Mouse (Mus musculus): ENCODE measurements at regions not wholly inside any gene's neighbourhood (a gene's known extent, or its start where the extent isn't known, plus 50 kb on each side); places are given as distances from the start of the nearest gene placed in this dataset.

DNA sequence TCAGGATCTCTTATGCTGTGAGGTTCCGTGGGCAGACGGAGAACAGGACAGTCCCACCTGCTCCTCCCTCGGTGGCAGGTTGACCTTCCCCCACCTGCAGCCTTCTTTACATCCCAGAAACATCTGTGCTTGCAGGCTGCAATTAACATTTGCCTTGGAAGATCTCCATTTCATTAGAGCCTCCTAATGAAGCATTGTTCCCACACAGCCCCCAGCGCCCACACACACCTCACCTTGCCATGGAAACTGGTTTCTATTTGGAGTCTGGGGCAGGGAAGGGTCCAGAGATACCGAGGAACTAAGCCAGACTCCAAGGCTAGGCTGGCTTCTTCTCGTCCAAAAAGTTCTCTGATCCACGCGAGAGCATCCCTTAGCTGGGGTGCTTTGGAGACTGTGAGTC is 56.6 kb upstream of the Rpl38 start:
- Histone ChIP-seq H3K4me1 (replicated peaks; ENCODE audit: control insufficient read depth, insufficient read depth, low read length) (no peaks in the 10 kb centered on the region), H3K27me3 (replicated peaks; ENCODE audit: control insufficient read depth, insufficient read depth, low read length) (no peaks in the 10 kb centered on the region), H3K36me3 (ENCODE audit: control insufficient read depth, insufficient read depth) (no peaks in the 10 kb centered on the region), H3K9me3 (ENCODE audit: control insufficient read depth) (no peaks in the 10 kb centered on the region), H3K4me2 (replicated peaks; ENCODE audit: low read depth) (no peak overlapping the region), H3K27ac (ENCODE audit: low read depth, low read length) (no peak overlapping the region), H3K9ac (ENCODE audit: low read depth, low read length) (no peak overlapping the region), H3K4me3 (ENCODE audit: low read depth, low read length) (no peak overlapping the region)
- ATAC-seq: no peak
- no peak for TF ChIP-seq CTCF (IDR thresholded peaks at IDR 0.05; ENCODE audit: low read depth)
- 70% methylated on average over 8 of the region's 8 CpGs for WGBS

GRCm38 (mm10) chr11:114608009-114608408 is 60.3 kb upstream of the Rpl38 start:
- Histone ChIP-seq H3K4me2 (replicated peaks; ENCODE audit: low read depth) (no peak overlapping the region), H3K4me3 (ENCODE audit: low read depth, low read length) (no peak overlapping the region)
- TF ChIP-seq CTCF (IDR thresholded peaks at IDR 0.05; ENCODE audit: low read depth): 0 out of 2 replicates have a peak, but pooled peaks have one; percentile 19

DNA sequence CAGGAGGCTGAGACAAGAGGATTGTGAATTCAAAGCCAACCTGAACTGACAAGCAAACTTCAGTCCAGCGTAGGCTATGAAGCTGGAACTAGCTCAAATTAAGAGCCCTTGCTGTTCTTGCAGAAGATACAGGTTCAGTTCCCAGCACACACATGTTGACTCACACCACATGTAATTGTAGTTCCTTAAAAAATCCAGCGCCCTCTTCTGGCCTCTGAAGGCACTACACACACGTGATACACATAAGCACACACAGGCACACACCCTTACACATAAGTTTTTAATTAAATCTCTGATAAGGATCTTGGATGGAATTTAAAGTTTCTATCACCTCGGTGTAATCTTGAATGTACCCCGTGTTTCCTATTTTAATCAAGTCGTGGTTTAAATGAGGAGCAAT is 65.2 kb upstream of the Rpl38 start:
- Histone ChIP-seq H3K36me3 (ENCODE audit: control insufficient read depth, insufficient read depth) (no peaks in the 10 kb centered on the region), H3K9ac (ENCODE audit: low read depth, low read length) (no peak overlapping the region), H3K4me2 (replicated peaks; ENCODE audit: low read depth) (no peak overlapping the region), H3K27ac (ENCODE audit: low read depth, low read length) (no peak overlapping the region), H3K9me3 (ENCODE audit: control insufficient read depth) (no peaks in the 10 kb centered on the region), H3K27me3 (replicated peaks; ENCODE audit: control insufficient read depth, insufficient read depth, low read length) (no peaks in the 10 kb centered on the region), H3K4me3 (ENCODE audit: low read depth, low read length) (no peak overlapping the region), H3K4me1 (replicated peaks; ENCODE audit: control insufficient read depth, insufficient read depth, low read length) (no peaks in the 10 kb centered on the region)
- no peak for ATAC-seq
- WGBS: 82% methylated on average over 6 of the region's 6 CpGs
- no peak for TF ChIP-seq CTCF (IDR thresholded peaks at IDR 0.05; ENCODE audit: low read depth)

More at GRCm38 (mm10) chr11:114608009-114608408, 60.3 kb upstream of the Rpl38 start:
- Histone ChIP-seq H3K27me3 (replicated peaks; ENCODE audit: control insufficient read depth, insufficient read depth, low read length) (no peaks in the 10 kb centered on the region), H3K9ac (ENCODE audit: low read depth, low read length) (no peak overlapping the region), H3K36me3 (ENCODE audit: control insufficient read depth, insufficient read depth) (no peaks in the 10 kb centered on the region), H3K9me3 (ENCODE audit: control insufficient read depth) (no peaks in the 10 kb centered on the region), H3K27ac (ENCODE audit: low read depth, low read length) (no peak overlapping the region), H3K4me1 (replicated peaks; ENCODE audit: control insufficient read depth, insufficient read depth, low read length) (no peaks in the 10 kb centered on the region)
- WGBS: 91% methylated on average over 9 of the region's 9 CpGs
- no peak for ATAC-seq

DNA sequence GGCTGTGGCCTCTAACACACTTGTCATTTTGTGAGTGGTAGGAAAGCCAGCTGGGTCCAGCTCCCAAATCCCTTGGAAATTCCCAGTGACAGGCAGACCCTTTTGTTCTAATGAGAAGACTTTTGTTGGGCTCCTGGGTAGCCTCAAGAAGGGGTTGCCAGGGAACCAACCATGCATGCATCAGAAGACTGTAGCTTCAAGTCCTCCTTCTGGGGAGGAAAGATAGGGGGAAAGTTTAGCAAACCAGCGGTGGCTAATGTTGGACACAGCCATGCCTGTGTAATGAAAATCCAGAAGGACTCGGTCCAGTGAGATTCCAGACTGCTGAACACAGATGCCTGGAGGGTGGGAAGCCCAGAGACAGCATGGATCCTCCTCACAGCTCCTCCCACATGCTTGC is 71.1 kb upstream of the Rpl38 start:
- Histone ChIP-seq H3K4me3 (ENCODE audit: low read depth, low read length) (no peak overlapping the region), H3K27me3 (replicated peaks; ENCODE audit: control insufficient read depth, insufficient read depth, low read length) (no peaks in the 10 kb centered on the region), H3K4me2 (replicated peaks; ENCODE audit: low read depth) (no peak overlapping the region), H3K9ac (ENCODE audit: low read depth, low read length) (no peak overlapping the region), H3K27ac (ENCODE audit: low read depth, low read length) (no peak overlapping the region), H3K36me3 (ENCODE audit: control insufficient read depth, insufficient read depth) (no peaks in the 10 kb centered on the region), H3K9me3 (ENCODE audit: control insufficient read depth) (no peaks in the 10 kb centered on the region), H3K4me1 (replicated peaks; ENCODE audit: control insufficient read depth, insufficient read depth, low read length) (no peaks in the 10 kb centered on the region)
- TF ChIP-seq CTCF (IDR thresholded peaks at IDR 0.05; ENCODE audit: low read depth): no peak
- ATAC-seq: no peak
- WGBS: 54% methylated on average over 2 of the region's 2 CpGs

DNA sequence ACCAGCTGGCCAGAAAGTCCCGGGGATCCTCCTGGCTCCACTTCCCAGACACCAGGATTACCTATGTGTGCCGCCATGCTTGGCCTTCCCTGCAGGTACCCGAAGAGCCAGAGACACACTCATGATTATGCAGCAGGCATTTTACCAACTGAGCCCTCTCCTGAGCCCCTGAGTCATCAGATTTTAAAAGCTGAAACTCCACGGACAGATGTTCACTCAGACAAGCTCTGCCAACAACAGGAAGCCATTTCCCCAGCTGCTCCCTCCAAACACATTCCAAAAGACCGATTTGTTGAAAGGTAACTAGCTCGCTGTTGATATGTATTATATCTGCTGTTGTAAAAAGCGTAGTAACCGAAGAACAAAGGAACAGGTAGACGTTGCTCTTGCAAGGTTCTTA is 75.4 kb upstream of the Rpl38 start:
- Histone ChIP-seq H3K4me3 (ENCODE audit: low read depth, low read length) (no peak overlapping the region), H3K4me1 (replicated peaks; ENCODE audit: control insufficient read depth, insufficient read depth, low read length) (no peaks in the 10 kb centered on the region), H3K9me3 (ENCODE audit: control insufficient read depth) (no peaks in the 10 kb centered on the region), H3K36me3 (ENCODE audit: control insufficient read depth, insufficient read depth) (no peaks in the 10 kb centered on the region), H3K9ac (ENCODE audit: low read depth, low read length) (no peak overlapping the region), H3K27me3 (replicated peaks; ENCODE audit: control insufficient read depth, insufficient read depth, low read length) (no peaks in the 10 kb centered on the region), H3K27ac (ENCODE audit: low read depth, low read length) (no peak overlapping the region), H3K4me2 (replicated peaks; ENCODE audit: low read depth) (no peak overlapping the region)
- TF ChIP-seq CTCF (IDR thresholded peaks at IDR 0.05; ENCODE audit: low read depth): no peak
- ATAC-seq: no peak
- 52% methylated on average over 9 of the region's 9 CpGs for WGBS

- Histone ChIP-seq H3K36me3 (ENCODE audit: control insufficient read depth, insufficient read depth) (no peaks in the 10 kb centered on the region), H3K27me3 (replicated peaks; ENCODE audit: control insufficient read depth, insufficient read depth, low read length) (no peaks in the 10 kb centered on the region), H3K9me3 (ENCODE audit: control insufficient read depth) (no peaks in the 10 kb centered on the region), H3K4me1 (replicated peaks; ENCODE audit: control insufficient read depth, insufficient read depth, low read length) (no peaks in the 10 kb centered on the region), H3K4me2 (replicated peaks; ENCODE audit: low read depth) (no peak overlapping the region), H3K27ac (ENCODE audit: low read depth, low read length) (no peak overlapping the region), H3K9ac (ENCODE audit: low read depth, low read length) (no peak overlapping the region), H3K4me3 (ENCODE audit: low read depth, low read length) (no peak overlapping the region)
- no peak for TF ChIP-seq CTCF (IDR thresholded peaks at IDR 0.05; ENCODE audit: low read depth)
- WGBS: 77% methylated on average over 9 of the region's 9 CpGs
- ATAC-seq: no peak
Observed at GRCm38 (mm10) chr11:114588554-114588953, 79.8 kb upstream of the Rpl38 start.

DNA sequence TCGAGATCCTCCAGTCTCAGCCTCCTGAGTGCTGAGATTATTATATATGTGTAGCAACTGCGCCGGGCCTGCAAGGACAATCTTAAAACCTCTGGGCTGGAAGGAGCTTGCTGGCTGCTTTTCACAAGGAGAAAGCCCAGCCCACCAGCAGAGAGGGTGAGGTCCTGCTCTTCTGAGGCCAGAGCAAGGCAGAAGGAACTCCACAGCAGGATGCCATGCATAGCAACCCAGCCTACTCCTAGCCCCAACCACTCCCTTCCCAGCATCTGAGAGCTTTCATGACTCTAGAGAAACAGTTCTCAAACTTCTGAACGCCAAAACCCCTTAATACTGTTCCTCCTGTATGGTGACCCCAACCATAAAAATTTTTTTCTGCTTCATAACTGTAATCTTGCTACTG is 80.3 kb upstream of the Rpl38 start:
- TF ChIP-seq CTCF (IDR thresholded peaks at IDR 0.05; ENCODE audit: low read depth): no peak
- H3K27ac ChIP-seq (ENCODE audit: low read depth, low read length): no peak overlapping the region
- ATAC-seq: no peak
- H3K4me3 ChIP-seq (ENCODE audit: low read depth, low read length): no peak overlapping the region
- no peak overlapping the region for H3K4me2 ChIP-seq (replicated peaks; ENCODE audit: low read depth)
- no peaks in the 10 kb centered on the region for H3K27me3 ChIP-seq (replicated peaks; ENCODE audit: control insufficient read depth, insufficient read depth, low read length)
- H3K9ac ChIP-seq (ENCODE audit: low read depth, low read length): no peak overlapping the region
- WGBS: 86% methylated on average over 4 of the region's 4 CpGs
- no peaks in the 10 kb centered on the region for H3K36me3 ChIP-seq (ENCODE audit: control insufficient read depth, insufficient read depth)
- H3K9me3 ChIP-seq (ENCODE audit: control insufficient read depth): no peaks in the 10 kb centered on the region
- H3K4me1 ChIP-seq (replicated peaks; ENCODE audit: control insufficient read depth, insufficient read depth, low read length): no peaks in the 10 kb centered on the region
